Mouse (Mus musculus) frontal cortex, adult (tissue): ENCODE results near the gene Cldn5.

Source experiments
- ATAC-seq: cut with Nextera tagmentation; 2 replicates; pipeline ENCODE4 v1.9.2; 2017; ENCODE audit warnings: mild to moderate bottlenecking, moderate library complexity, mixed read lengths; ENCODE audit not compliant: low TSS enrichment

Gene Cldn5

DNA sequence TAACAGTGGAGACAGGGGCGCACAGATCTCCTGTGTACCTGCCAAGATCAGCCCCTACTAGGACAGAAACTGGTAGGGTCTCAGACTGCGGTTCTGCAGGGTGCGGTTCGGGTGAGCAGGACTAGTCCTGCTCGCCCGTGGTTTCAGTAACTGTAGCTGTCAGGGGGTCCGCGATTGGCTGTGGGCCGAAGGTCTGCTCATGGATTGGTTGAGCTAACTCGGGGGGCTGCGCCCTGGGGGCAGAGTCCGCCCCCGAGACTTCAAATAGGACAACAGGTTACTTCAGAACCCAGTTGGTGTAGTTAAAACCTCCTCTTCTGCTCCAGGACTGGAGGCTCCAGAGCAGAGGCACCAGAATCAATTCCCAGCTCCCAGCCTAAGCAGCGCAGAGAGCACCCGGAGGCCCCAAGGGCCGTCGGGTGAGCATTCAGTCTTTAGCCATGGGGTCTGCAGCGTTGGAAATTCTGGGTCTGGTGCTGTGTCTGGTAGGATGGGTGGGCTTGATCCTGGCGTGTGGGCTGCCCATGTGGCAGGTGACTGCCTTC lies at the start of gene Cldn5:
TSS of gene Cldn5 (plus strand) at position 292 of the 545 bp plus-strand sequence.
- no peak for ATAC-seq

- no peak for ATAC-seq
These were observed 48.8 kb upstream of the Cldn5 start for GRCm38 (mm10) chr16:18727536-18728499.

DNA sequence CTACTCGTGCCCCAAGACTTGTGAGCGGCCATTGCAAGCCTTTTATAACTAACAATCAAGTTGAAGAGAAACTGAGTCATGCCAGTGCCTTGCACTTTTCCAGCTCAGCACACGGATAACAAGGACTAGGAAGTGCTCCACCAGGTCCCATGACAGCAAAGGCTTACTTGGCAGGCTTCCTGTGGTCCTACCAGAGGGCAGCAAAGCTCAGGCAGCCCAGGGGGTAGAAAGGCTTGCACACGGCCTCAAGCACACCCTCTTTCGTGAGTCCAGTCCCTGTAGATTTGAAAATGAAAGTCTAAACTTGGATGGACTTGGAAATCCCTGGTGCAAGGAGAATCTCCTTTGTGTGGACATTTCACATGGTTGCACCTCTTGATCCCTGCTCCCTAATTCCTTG lies 47.5 kb upstream of the Cldn5 start:
- ATAC-seq = no peak

- no peak for ATAC-seq
These were observed 46.0 kb upstream of the Cldn5 start for GRCm38 (mm10) chr16:18730640-18731039.

DNA sequence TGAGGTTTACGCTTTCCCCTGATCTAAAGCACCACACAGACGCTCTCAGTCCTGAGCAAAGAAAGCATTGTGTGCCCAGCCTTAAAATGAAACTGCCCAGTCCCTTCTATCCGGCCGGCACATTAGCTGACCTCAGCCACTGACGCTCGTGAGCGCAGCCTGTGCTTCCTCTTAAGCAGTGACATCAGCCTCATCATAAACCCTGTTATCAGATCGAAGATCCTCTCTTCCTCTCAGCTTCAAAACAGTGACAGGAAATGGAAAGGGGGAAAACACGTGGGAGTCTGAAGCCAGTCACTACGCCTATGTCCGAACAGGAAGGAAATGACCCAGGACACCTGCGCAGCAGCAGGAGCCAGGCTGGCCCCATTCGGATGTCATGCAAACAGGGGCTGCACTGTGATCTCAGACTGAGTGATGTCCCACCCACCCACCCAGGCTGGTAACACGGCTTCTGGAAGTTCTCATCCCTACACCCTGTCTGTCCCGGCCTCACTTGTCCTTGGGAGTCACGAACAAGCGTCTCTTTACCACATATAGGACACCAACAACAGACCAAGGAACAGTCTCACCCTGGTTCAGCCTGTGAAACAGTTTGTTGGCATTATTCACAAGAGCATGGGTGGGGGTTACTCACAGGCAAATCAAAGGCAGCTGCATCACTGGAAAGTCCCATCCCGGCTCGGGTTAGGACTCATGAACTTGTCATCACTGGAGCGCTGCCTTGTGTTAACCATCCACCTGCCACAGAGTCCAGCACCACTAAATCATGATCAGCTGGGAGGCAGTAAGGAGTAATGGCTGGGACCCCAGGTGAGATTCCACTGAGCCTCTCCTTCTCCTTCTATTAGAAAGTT lies 43.3 kb upstream of the Cldn5 start:
- no peak for ATAC-seq

DNA sequence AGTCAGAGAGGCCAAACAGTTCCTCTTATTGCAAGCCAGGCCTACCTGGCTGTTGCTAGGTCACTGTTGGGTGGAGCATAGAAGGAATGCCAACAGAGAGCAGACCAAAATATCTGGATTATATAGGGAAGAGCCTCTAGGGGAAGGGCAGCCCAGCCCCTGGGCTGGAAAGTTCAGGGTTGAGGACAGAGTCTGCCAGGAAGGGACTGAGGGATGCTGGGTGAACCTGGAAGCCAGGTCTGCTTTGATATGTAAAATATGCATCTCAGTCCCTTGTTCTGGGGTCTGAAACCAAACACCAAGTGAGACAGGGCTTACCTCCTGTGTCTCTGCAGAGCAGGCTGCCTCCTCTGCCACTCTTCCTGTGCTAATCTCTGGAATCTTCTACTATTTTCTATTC lies 38.3 kb upstream of the Cldn5 start:
- no peak for ATAC-seq

DNA sequence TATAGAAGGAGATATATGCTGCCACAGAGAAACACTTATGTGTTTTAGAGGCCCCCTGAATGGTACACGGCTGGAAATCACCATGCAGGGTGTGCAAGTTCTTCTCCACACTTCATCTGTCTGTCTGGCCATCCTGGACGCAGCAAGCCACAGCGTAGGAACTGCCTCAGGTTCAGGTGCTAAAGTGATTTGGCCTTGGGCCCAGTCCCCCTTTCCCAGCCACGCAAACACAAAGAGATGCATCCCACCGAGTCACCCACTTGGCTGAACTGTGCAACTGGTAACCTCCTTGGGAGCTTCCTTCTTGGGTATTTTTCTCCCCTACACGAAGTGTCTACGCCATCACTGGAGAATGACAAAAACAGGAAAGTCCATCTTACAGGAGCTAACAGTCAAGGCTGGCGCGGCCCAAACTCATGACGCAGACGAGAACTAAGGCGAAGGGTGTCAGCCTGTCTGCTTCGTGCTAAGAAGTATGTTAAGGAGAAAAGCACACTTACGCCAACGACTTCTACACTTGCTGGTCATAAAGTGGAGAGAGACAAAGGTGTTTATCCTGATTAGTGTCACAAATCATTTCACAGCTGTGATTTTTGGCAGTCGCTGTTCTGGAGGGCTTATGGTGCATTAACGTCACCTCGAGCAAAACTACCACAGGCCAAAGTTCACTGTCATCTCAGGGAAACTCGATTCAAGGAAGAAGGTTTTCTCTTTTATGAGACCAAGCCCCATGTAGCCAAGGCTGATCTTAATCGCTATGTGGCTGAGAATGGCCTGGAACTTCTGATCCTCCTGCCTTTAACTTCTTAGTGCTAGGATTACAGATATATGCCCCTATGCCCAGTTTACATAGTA lies 30.2 kb upstream of the Cldn5 start:
- ATAC-seq = no peak

DNA sequence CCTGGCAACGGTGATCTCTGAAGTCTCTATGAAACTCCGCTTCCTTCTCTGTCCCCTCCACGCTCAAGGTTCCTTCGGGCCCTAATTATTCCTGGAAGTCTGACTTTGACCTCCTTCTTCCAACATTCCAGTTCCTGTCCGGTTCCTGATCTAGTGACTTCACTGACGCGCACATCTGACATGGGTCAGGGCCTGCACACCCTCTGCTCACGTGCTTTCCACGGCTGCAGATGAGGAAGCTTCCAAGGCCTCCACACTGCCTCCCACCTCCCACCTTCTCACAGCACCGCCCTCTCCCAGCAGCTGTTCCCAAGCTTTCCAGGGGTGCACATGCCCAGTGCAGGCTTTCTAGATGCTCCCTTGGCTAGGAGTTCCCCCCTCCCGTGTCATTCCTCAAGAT lies 25.5 kb upstream of the Cldn5 start:
- ATAC-seq = no peak

DNA sequence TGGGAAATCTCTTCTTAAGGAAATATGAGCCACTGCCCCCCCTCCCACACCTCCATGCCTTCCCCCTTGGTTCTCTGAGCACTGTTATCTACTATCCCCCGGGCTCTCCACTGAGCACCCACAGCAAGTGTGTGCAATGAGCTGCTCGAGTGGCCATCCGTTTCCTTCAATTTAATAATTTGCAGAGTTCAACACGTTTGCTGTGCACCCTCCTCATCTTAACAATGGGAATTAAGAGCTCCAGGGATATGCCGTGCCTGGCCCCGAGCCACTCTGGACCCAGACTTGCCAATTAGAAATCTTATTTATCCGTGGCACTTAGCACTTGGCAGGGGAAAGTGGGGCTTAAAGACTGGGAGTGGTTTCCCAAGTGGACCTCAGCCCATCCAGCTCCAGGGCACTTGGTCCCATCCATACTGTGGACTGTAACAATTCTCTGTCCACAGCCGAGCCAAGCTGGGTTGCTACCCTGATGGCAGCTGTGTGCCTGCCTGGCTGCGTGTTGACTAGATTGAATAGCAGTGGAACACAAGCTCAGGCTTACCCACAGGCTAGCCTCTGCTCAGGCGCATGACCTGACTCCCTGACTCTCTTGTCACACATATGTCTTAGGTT lies 24.7 kb upstream of the Cldn5 start:
- no peak for ATAC-seq

GRCm38 (mm10) chr16:18761734-18762133 lies 14.9 kb upstream of the Cldn5 start:
- no peak for ATAC-seq

GRCm38 (mm10) chr16:18762960-18763359 lies 13.7 kb upstream of the Cldn5 start:
- no peak for ATAC-seq

DNA sequence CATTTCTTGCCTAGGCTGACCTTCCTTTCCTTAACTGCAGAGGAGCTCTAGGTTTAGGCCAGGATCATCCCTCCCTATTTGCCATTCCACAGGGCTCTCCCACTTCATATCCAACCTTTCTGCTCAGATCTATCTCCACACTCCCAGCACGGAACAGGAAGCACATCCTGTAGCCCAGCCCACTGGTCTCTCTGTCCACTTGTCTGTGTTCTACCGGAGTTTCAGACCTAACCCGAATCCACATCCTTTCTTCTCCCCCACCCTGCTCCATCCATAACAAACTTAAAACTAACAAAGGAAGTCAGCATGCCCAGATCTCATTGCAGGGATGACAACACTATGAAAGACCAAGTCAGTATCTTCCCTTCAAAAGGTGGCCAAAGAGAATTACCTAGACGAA lies 10.3 kb upstream of the Cldn5 start:
- no peak for ATAC-seq

GRCm38 (mm10) chr16:18769501-18769900 lies 7.1 kb upstream of the Cldn5 start:
- no peak for ATAC-seq

GRCm38 (mm10) chr16:18773936-18774335 lies 2.7 kb upstream of the Cldn5 start:
- no peak for ATAC-seq

DNA sequence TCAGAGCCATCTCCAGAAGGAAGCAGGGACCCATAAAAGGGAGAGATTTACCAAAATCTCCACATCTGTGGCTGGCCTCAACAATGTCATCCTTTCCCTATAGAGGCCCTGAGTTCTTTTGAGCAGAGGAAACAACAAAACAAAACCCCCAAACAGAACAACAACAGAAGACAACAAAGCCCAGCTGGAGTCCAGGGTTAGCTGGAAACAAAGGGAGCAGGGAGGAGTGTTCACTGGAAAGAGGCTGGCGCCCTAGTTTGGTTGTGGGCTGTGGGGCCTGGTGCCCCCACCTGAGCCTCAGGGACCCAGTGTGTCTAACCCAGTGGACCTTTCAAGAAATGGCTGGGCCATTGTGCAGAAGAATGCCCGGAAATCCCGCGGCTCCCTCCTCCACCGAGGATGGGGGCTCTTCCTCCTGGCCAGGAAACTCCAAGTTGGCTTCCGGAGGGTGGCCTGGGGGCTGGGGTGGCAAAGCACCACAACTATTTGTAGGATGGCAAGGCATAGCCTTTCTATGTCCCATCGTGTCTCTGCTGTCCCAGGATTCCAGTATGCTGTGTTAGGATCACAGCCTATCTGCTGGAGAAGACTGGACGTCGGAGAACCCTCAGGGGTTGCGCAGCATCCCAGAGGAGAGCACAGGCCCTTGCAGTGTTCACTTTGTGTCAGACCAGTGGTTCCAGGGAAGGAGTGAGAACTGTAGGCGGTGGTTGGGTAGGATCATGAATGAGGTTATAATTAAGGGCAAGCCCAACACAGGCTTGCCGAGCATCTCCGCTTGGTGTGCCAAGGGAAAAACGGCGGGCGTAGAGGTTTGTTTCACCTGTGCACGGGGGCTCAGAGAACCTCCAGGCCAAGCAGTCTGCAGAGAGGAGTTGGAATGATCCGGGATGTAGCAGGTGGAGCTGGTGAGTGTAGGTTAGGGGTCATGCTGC lies 759 bp upstream of the Cldn5 start:
- no peak for ATAC-seq

DNA sequence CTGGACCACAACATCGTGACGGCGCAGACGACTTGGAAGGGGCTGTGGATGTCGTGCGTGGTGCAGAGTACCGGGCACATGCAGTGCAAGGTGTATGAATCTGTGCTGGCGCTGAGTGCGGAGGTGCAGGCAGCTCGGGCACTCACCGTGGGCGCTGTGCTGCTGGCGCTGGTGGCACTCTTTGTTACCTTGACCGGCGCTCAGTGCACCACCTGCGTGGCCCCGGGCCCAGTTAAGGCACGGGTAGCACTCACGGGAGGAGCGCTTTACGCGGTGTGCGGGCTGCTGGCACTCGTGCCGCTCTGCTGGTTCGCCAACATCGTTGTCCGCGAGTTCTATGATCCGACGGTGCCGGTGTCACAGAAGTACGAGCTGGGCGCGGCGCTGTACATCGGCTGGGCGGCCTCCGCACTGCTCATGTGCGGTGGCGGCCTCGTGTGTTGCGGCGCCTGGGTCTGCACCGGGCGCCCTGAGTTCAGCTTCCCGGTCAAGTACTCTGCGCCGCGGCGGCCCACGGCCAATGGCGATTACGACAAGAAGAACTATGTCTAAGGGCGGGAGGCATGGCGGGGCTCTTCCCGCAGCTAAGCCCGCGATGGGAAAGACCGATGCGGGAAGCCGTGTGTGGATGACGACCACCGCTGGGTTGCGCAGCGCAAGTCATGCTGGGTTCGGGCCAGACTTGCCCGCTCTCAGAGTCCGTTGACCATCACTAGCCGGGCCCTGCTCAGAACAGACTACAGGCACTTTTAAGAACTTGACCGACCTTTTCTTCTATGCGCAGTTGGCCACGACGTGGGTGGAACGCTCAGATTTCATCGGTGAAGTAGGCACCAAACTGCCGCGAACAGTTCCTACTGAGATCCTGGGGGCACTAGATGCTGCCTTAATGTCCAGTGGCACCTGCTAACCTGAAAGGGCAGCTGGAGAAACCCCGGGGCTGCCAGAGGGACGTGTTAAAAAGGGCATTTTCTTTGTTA lies 744 bp downstream of the Cldn5 start:
- peak; percentile 20; the same call in 1 of the 2 replicates for ATAC-seq

DNA sequence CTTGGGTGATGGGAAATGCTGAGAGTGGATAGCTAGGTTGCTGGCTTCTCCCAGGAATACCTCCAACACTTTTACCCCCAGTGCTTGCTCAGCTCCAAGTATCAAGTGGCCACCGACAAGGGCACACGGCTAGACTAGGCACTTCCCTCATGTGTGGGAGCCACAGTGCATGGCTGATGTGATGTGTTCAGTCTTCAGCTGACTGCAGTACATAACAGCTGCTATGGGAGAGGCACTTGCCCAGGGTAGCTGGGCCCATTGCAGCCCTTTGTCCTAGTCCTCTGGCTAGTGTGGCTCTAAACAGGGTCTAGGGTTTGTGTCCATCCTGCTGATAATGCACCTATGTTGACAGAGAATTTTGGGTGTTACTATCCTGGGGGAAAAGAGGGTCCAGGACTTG lies 1.8 kb downstream of the Cldn5 start:
- ATAC-seq = no peak

- ATAC-seq = no peak
These were observed 5.2 kb downstream of the Cldn5 start for GRCm38 (mm10) chr16:18781810-18782209.

DNA sequence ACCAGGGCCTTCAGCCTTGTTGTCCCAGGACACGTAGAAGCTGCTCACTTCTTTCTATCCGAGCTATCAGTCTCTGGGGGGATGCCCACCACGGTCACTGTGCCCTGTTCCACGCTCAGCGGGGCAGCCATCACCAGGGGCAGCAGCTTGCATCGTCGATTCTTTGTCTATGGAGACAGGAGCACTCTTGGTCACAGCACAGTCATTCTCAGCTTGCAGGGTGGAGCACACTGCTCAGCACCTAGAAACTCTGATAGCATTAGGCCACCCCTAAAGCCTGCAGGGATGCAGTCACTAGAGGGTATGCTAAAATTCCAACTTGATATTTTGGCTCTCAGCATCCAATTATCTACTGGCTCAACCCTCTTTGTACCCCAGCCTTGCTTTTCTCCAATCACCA lies 8.4 kb downstream of the Cldn5 start:
- no peak for ATAC-seq
